Mouse (Mus musculus): ENCODE measurements around the gene Gnaz. TPM values are rescaled to one million over a fixed set of nuclear protein-coding genes. Genes with fewer than 3 reads are reported as not detected.

Gene Gnaz
- polyA plus RNA-seq, 1 experiment from 2014 or later, result 5.6 TPM

DNA sequence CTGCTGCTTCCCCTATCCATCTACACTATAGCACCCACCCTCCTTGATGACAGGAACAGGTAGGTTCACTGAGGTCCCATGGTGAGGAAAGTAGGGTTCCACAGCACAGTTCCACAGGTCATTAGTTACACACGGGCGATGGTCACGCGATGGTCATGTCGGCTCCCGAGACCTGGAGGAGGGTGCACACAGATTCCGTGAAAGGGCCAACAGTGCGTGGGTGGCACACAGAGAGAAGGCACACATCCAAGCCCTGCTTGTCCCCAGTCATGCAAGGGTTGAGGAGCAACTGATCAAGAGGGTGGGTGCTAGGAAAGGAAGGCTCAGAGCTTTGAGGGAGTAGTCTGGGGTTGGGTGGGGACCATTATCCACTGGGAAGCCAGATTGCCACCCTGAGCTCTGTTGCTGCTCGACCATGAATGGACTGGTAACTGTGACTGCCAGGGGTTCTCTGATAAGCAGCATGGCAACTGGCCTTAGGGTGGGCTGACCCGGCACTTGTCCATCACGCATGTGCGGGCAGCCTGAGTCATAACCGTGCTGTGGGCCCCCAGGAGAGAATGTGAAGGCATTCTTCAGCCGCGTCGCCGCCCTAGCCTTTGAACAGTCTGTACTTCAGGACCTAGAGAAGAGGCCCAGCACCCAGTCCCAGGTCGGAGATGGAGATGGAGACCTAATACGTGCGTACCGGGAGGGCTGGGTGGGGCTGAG, 84.5 kb downstream of the Gnaz start:
- no peak for ATAC-seq
- TF ChIP-seq CTCF (IDR thresholded peaks at IDR 0.05), result no peak
- DNase-seq (ENCODE audit: low read depth, low spot score), result no peak
- in situ Hi-C loops (cut with MboI; ENCODE audit: low pct_unique_long_range_greater_than_20kb), result loop anchor here (25.0 kb wide), 1 partner anchor 386 kb away; no protein-coding TSS in a partner anchor
- POLR2A ChIA-PET, result interaction anchor here (0.6 kb wide), 1 partner anchor 13 kb away, joined by 3 read pairs; no protein-coding TSS in a partner anchor
- no peaks in the 10 kb centered on the region for H3K27me3 ChIP-seq
- CTCF ChIA-PET, result interaction anchor here (4.0 kb wide), 1 partner anchor 100 kb away, joined by 18 read pairs; no protein-coding TSS in a partner anchor

DNA sequence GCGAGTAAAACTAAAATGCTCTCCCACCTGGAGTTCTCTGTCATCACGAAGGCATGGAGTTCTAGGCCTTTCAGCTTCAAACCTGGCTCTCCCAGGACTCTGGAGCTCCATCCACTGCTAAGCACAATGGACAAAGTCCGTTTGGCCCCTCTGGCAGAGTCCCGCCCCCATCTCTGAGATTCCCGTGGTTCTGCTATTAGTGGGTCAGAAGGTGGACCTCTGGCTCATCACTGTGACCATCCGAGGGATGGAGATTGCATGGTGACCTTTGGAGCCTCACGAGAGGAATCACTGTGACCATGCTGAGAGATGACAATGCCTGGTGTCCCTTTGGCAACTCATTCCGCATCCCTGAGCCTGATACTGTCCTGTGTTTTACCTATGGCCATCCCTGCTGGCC, 85.9 kb downstream of the Gnaz start:
- H3K27me3 ChIP-seq, result no peaks in the 10 kb centered on the region
- DNase-seq (ENCODE audit: low read depth, low spot score), result no peak
- TF ChIP-seq CTCF (IDR thresholded peaks at IDR 0.05), result no peak
- in situ Hi-C loops (cut with MboI; ENCODE audit: low pct_unique_long_range_greater_than_20kb), result loop anchor here (25.0 kb wide), 1 partner anchor 384 kb away; no protein-coding TSS in a partner anchor
- POLR2A ChIA-PET, result no interaction called here
- ATAC-seq, result no peak
- CTCF ChIA-PET, result interaction anchor here (1.4 to 4.0 kb wide), 2 partner anchors 10 to 99 kb away, joined by 3 to 18 read pairs; no protein-coding TSS in a partner anchor

DNA sequence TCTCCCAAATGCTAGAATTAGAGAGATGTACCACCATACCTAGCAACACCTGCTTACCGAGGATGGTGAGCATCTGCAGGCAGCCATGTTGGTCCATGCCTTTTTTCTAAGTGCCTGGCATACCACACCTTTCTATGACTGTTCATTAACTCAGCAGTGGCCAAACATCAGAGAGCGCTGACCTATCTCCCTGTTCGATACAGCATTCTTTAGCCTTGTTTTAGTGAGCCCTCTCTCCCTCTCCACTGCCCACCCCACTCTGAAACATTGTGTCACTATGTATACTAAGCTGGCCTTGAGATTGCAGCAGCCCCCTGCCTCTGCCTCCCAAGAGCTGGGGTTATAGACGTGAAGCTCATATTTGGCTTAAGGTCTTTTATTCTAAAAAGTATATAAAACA, 86.7 kb downstream of the Gnaz start:
- no peaks in the 10 kb centered on the region for H3K27me3 ChIP-seq
- POLR2A ChIA-PET, result no interaction called here
- no peak for TF ChIP-seq CTCF (IDR thresholded peaks at IDR 0.05)
- ATAC-seq (no peak), DNase-seq (ENCODE audit: low read depth, low spot score) (no peak)
- in situ Hi-C loops (cut with MboI; ENCODE audit: low pct_unique_long_range_greater_than_20kb), result loop anchor here (25.0 kb wide), 1 partner anchor 384 kb away; no protein-coding TSS in a partner anchor
- CTCF ChIA-PET, result interaction anchor here (1.4 to 4.0 kb wide), 2 partner anchors 11 to 98 kb away, joined by 3 to 18 read pairs; no protein-coding TSS in a partner anchor

DNA sequence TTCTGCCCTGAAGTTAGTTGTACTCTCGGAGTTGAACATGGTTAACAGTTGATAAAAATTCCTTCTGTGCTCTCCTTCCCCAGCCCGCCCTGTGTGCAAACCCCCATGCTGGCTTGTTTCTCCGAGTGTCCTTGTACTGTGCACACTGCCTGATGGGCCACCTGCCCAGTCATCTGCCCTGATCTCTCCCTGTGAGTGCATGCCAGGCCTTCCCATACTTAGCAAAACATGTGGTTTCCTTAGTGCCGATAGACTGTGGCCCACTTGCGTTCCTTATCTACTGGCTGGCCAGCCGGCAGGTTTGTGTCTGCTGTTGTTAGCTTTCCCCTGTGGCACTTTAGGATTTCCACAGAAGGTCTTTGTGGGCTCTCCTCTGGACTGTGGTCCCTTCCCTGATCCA, 87.1 kb downstream of the Gnaz start:
- in situ Hi-C loops (cut with MboI; ENCODE audit: low pct_unique_long_range_greater_than_20kb), result loop anchor here (25.0 kb wide), 1 partner anchor 383 kb away; no protein-coding TSS in a partner anchor
- H3K27me3 ChIP-seq, result no peaks in the 10 kb centered on the region
- DNase-seq (ENCODE audit: low read depth, low spot score), result no peak
- ATAC-seq, result no peak
- CTCF ChIA-PET, result interaction anchor here (4.0 kb wide), 1 partner anchor 97 kb away, joined by 18 read pairs; no protein-coding TSS in a partner anchor
- POLR2A ChIA-PET, result no interaction called here
- TF ChIP-seq CTCF (IDR thresholded peaks at IDR 0.05), result no peak

DNA sequence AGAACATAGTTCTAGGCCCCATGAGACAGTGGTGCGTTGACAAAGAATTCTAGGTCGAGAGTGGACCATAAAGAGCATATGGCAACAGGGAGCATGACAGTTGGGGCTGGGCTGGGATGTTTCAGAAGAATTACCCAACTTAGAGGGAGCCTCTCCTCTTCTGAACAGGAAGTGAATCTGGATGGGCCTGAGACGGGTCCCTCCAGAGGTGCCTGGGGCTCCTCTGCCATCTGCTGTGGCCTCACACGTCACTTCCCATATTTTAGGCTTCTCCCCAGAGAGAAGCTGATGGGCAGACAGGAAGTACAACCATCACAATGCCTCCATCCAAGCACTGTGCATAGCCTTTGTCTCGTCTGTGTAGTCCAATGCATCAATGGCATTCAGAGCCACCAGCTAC, 88.7 kb downstream of the Gnaz start:
- no peaks in the 10 kb centered on the region for H3K27me3 ChIP-seq
- POLR2A ChIA-PET, result no interaction called here
- no peak for ATAC-seq
- no peak for TF ChIP-seq CTCF (IDR thresholded peaks at IDR 0.05)
- in situ Hi-C loops (cut with MboI; ENCODE audit: low pct_unique_long_range_greater_than_20kb), result loop anchor here (5.0 to 25.0 kb wide), 2 partner anchors 97 to 382 kb away; no protein-coding TSS in a partner anchor
- CTCF ChIA-PET, result interaction anchor here (0.6 to 5.4 kb wide), 3 partner anchors 9 to 105 kb away, joined by 3 to 99 read pairs (median 3); no protein-coding TSS in a partner anchor
- DNase-seq (ENCODE audit: low read depth, low spot score), result no peak

DNA sequence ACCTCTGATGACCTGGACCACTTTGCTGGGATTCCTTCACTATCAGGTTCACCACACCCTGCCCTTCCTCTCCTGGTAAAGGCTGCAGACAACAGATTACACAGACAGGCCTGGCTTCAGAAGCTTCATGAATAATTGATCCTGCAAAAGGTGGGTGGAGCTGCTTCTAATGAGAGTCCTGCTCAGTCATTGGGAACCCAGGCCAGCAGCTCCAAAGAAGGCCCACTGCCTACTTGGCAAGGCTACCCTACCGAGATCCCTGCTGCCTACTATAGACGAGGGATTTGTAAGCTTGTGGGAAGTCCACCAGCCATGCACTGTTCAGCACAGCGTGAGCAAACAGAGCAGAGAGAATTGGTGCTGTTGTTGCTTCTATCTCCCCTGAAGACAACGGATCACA, 89.3 kb downstream of the Gnaz start:
- no peak for DNase-seq (ENCODE audit: low read depth, low spot score)
- no peak for ATAC-seq
- ChIA-PET POLR2A (no interaction called here), CTCF (interaction anchor here (0.6 to 5.4 kb wide), 3 partner anchors 9 to 104 kb away, joined by 3 to 99 read pairs (median 3); no protein-coding TSS in a partner anchor)
- no peaks in the 10 kb centered on the region for H3K27me3 ChIP-seq
- no peak for TF ChIP-seq CTCF (IDR thresholded peaks at IDR 0.05)
- in situ Hi-C loops (cut with MboI; ENCODE audit: low pct_unique_long_range_greater_than_20kb), result loop anchor here (5.0 to 25.0 kb wide), 2 partner anchors 96 to 381 kb away; no protein-coding TSS in a partner anchor

DNA sequence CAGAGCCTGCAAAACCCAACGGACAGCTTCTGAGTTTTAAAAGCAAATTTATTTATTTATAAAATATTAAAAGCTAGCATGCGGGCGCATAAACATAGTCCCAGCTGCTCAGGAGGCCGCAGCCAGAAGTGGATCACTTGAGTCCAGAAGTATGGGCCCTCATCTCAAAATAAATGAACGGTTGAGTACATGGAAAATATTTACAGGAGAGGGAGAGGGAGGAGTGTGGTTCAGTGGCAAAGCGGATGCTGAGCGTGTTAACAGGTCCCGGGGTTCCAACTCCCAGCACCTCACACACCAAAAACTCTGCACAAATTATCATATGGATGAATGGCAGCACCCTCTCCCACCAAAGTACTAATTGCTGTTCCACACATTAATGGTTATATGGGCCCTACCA, 91.4 kb downstream of the Gnaz start:
- no peak for ATAC-seq
- POLR2A ChIA-PET, result interaction anchor here (0.7 to 2.8 kb wide), 3 partner anchors 14 to 93 kb away, joined by 3 to 14 read pairs (median 4); no protein-coding TSS in a partner anchor
- DNase-seq (ENCODE audit: low read depth, low spot score), result no peak
- CTCF ChIA-PET, result interaction anchor here (0.6 to 5.4 kb wide), 5 partner anchors 69 to 197 kb away, joined by 3 to 99 read pairs (median 6); no protein-coding TSS in a partner anchor
- TF ChIP-seq CTCF (IDR thresholded peaks at IDR 0.05), result no peak
- in situ Hi-C loops (cut with MboI; ENCODE audit: low pct_unique_long_range_greater_than_20kb), result loop anchor here (5.0 to 25.0 kb wide), 2 partner anchors 94 to 379 kb away; no protein-coding TSS in a partner anchor
- no peaks in the 10 kb centered on the region for H3K27me3 ChIP-seq

DNA sequence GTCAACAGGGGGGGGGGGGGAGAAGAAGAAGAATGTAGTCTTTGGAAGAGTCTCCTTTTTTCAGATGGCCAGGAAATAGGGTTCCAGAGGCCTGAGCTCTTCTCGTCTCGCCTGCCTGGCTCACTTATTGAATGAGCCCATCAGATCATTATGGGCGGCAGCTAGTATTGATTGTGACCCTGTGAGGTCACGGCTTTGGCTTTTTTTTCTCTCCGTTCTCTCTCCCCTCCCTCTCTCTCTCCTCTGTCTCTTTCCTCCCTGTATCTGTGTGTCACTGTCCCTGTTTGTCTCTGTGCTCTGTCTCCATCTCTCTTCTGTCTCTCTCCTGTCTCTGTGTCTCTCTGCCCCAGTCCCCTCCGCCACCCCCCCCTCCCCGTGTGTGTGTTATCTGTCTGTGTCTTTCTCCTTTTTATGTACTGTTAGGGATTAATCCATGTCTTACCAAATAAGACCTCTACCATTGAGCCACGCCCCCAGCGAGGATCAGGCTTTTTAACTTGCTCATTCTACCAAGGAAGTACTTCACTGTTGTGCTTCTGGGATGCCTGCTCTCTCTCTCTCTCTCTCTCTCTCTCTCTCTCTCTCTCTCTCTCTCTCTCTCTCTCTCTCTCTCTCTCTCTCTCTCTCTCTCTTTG, 91.9 kb downstream of the Gnaz start:
- POLR2A ChIA-PET, result interaction anchor here (0.6 to 2.8 kb wide), 5 partner anchors 15 to 92 kb away, joined by 3 to 14 read pairs (median 4); no protein-coding TSS in a partner anchor
- no peak for DNase-seq (ENCODE audit: low read depth, low spot score)
- H3K27me3 ChIP-seq, result no peaks in the 10 kb centered on the region
- CTCF ChIA-PET, result interaction anchor here (0.7 to 5.4 kb wide), 14 partner anchors 10 to 124 kb away, joined by 3 to 99 read pairs (median 6); no protein-coding TSS in a partner anchor
- TF ChIP-seq CTCF (IDR thresholded peaks at IDR 0.05), result no peak
- ATAC-seq, result no peak
- in situ Hi-C loops (cut with MboI; ENCODE audit: low pct_unique_long_range_greater_than_20kb), result loop anchor here (5.0 to 25.0 kb wide), 2 partner anchors 93 to 378 kb away; no protein-coding TSS in a partner anchor

DNA sequence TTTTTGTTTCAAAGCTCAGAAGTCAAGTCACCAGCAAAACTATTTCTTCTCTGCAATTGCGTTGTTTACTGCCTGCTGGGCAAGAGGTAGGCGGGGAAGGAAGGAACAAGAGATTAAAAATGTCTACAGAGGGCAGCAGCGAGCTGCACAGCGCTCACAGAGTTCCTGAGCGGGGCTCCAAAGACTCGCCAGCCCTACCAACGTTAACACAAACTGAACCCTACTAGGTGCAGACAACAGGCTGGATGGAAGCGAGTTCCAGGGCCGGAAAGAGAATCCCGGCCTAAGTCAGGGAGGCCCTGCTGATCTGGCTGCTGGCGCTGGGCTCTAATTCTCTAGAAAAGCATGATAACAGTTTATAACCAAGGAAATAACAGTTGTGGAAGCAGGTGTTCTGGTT, 92.4 kb downstream of the Gnaz start:
- ChIA-PET CTCF (interaction anchor here (0.7 to 5.4 kb wide), 16 partner anchors 10 to 124 kb away, joined by 3 to 99 read pairs (median 6); no protein-coding TSS in a partner anchor), POLR2A (interaction anchor here (0.6 to 2.8 kb wide), 3 partner anchors 29 to 92 kb away, joined by 3 to 14 read pairs (median 6); no protein-coding TSS in a partner anchor)
- DNase-seq (ENCODE audit: low read depth, low spot score) (no peak), ATAC-seq (peak; percentile 51)
- no peaks in the 10 kb centered on the region for H3K27me3 ChIP-seq
- in situ Hi-C loops (cut with MboI; ENCODE audit: low pct_unique_long_range_greater_than_20kb), result loop anchor here (5.0 to 25.0 kb wide), 2 partner anchors 93 to 378 kb away; no protein-coding TSS in a partner anchor
- no peak for TF ChIP-seq CTCF (IDR thresholded peaks at IDR 0.05)
